15 mouse cellular contexts compared by ENCODE assay signal in genomic region chr2:22811466-22811865, GRCm38 (mm10). TPM values are rescaled to one million over a fixed set of nuclear protein-coding genes. Genes with fewer than 3 reads are reported as not detected.
A peak's percentile ranks its signal among the peaks of the same experiment; 100 is the strongest.
DNase-seq lines count a peak whose midpoint lies in the region; ATAC-seq and TF ChIP-seq lines count a peak whose summit lies in the region.
"Had no signal": no experiment of that assay in that cellular context is flagged by ENCODE, and none has a peak within 500 bp of the region (broad histone marks: within the 10 kb centered on the region; RNA-seq: fewer than 3 reads in every experiment).

No protein-coding gene starts in this region.

- H3K27ac ChIP-seq in liver, embryonic 14.5 days: no peak overlapping the region
- no peak overlapping the region for H3K27ac ChIP-seq in liver, embryonic 12.5 days
- H3K27ac ChIP-seq in liver, embryonic 16.5 days (ENCODE audit: low read length): no peak overlapping the region
- H3K27ac ChIP-seq: embryonic facial prominence, embryonic 10.5 days; hindbrain, embryonic 14.5 days; layer of hippocampus, adult 2 months had no signal

- 0 out of 2 replicates have a peak, but pooled peaks have one; percentile 8 for ATAC-seq in liver, embryonic 14.5 days (ENCODE audit: insufficient read depth)
- no peak; the same call in 1 of the 2 replicates for ATAC-seq in liver, embryonic 12.5 days
- ATAC-seq in liver, embryonic 16.5 days (ENCODE audit: low read depth): 0 out of 2 replicates have a peak, but pooled peaks have one; percentile 32
- ATAC-seq: midbrain, embryonic 16.5 days had no signal

- no peak for TF ChIP-seq EP300 in liver, embryonic 14.5 days (IDR thresholded peaks at IDR 0.05; ENCODE audit: low read depth)

- H3K4me2 ChIP-seq in liver, embryonic 14.5 days (ENCODE audit: low read depth): no peak overlapping the region
- H3K4me2 ChIP-seq in liver, embryonic 12.5 days: no peak overlapping the region
- H3K4me2 ChIP-seq in liver, embryonic 16.5 days (ENCODE audit: low read depth, low read length): no peak overlapping the region
- H3K4me2 ChIP-seq: hindbrain, embryonic 14.5 days had no signal

- H3K4me1 ChIP-seq in liver, embryonic 14.5 days (replicated peaks; ENCODE audit: control insufficient read depth in 2 of 2, insufficient read depth in 2 of 2, low read length in 1 of 2): peaks cover 0 to 14% of the 10 kb centered on the region in 2 experiments; a peak in 2 of 4 replicates
- H3K4me1 ChIP-seq in liver, embryonic 12.5 days: peaks cover 24% of the 10 kb centered on the region
- no peaks in the 10 kb centered on the region; the same call in 1 of the 2 replicates for H3K4me1 ChIP-seq in liver, embryonic 16.5 days (ENCODE audit: control insufficient read depth, low read depth, low read length)
- H3K4me1 ChIP-seq: embryonic facial prominence, embryonic 10.5 days had no signal

- H3K9ac ChIP-seq in liver, embryonic 14.5 days (replicated peaks): no peak overlapping the region
- H3K9ac ChIP-seq in liver, embryonic 12.5 days: no peak overlapping the region
- H3K9ac ChIP-seq in liver, embryonic 16.5 days (ENCODE audit: low read depth, low read length): no peak overlapping the region
- H3K9ac ChIP-seq: hindbrain, embryonic 14.5 days had no signal

- no peaks in the 10 kb centered on the region for H3K27me3 ChIP-seq in liver, embryonic 14.5 days (ENCODE audit: control insufficient read depth, insufficient read depth, low read length)
- no peaks in the 10 kb centered on the region for H3K27me3 ChIP-seq in liver, embryonic 12.5 days (replicated peaks)
- no peaks in the 10 kb centered on the region for H3K27me3 ChIP-seq in liver, embryonic 16.5 days (ENCODE audit: control insufficient read depth, insufficient read depth, low read depth, low read length)

- TF ChIP-seq CTCF in liver, embryonic 14.5 days (IDR thresholded peaks at IDR 0.05; ENCODE audit: low read depth): no peak

- 54% methylated on average over 8 of the region's 8 CpGs for WGBS in liver, embryonic 14.5 days (ENCODE audit: insufficient replicate concordance)
- WGBS in liver, embryonic 12.5 days (ENCODE audit: insufficient replicate concordance): 59% methylated on average over 8 of the region's 8 CpGs
- WGBS in liver, embryonic 16.5 days (ENCODE audit: insufficient replicate concordance): 56% methylated on average over 8 of the region's 8 CpGs

- H3K4me3 ChIP-seq in liver, embryonic 14.5 days (ENCODE audit: insufficient read depth in 1 of 2, low read depth in 2 of 2, low read length in 2 of 2): no peak overlapping the region
- H3K4me3 ChIP-seq in liver, embryonic 12.5 days: no peak overlapping the region
- no peak overlapping the region for H3K4me3 ChIP-seq in liver, embryonic 16.5 days (ENCODE audit: low read depth, low read length)
- H3K4me3 ChIP-seq: embryonic facial prominence, embryonic 10.5 days; layer of hippocampus, adult 2 months had no signal

- no peaks in the 10 kb centered on the region for H3K36me3 ChIP-seq in liver, embryonic 14.5 days (replicated peaks; ENCODE audit: control insufficient read depth, insufficient read depth, low read depth)
- H3K36me3 ChIP-seq in liver, embryonic 12.5 days: 0 out of 2 replicates have a peak, but pooled peaks cover 4% of the 10 kb centered on the region
- no peaks in the 10 kb centered on the region for H3K36me3 ChIP-seq in liver, embryonic 16.5 days (ENCODE audit: control insufficient read depth, insufficient read depth)
- H3K36me3 ChIP-seq: embryonic facial prominence, embryonic 10.5 days had no signal

- H3K9me3 ChIP-seq in liver, embryonic 14.5 days (ENCODE audit: control insufficient read depth, low read length): no peaks in the 10 kb centered on the region
- H3K9me3 ChIP-seq in liver, embryonic 12.5 days (replicated peaks): no peaks in the 10 kb centered on the region
- no peaks in the 10 kb centered on the region for H3K9me3 ChIP-seq in liver, embryonic 16.5 days (replicated peaks; ENCODE audit: control insufficient read depth, low read length)
- H3K9me3 ChIP-seq: embryonic facial prominence, embryonic 10.5 days had no signal

- DNase-seq in liver, embryonic 14.5 days (ENCODE audit: low read depth in 3 of 3, low spot score in 3 of 3): no peak
- DNase-seq in T-cell, adult 2 months (ENCODE audit: low spot score): peak; percentile 47
- DNase-seq in retina, postnatal 1 day: peak; percentile 6
- DNase-seq in B cell, adult 2 months: no peak
- no peak for DNase-seq in kidney, postnatal 4 days
- no peak for DNase-seq in urinary bladder, adult 2 months (ENCODE audit: low spot score)
- DNase-seq: cerebellum, adult 2 months; kidney, adult 18-20 months; thymus, adult 18-20 months had no signal

RNA-seq across cellular contexts. Expression of gene Apbb1ip, which starts 37.6 kb away (rescaled TPM):
- 4.3 and 7.3 TPM in 2 replicates for polyA plus RNA-seq in liver, embryonic 14.5 days (2012; rRNA removed)
- polyA plus RNA-seq in liver, embryonic 14.5 days (2014; fragmentation: Nextera tagmentation; extraction: Ambion mirVana): 10.6 and 12.2 TPM in 2 replicates
- polyA plus RNA-seq in liver, embryonic 12.5 days (2016; fragmentation: Nextera tagmentation; extraction: Ambion mirVana): 9.0 and 10.1 TPM in 2 replicates
- polyA plus RNA-seq in liver, embryonic 16.5 days (2015; fragmentation: Nextera tagmentation; extraction: Ambion mirVana): 8.5 and 9.4 TPM in 2 replicates
- polyA plus RNA-seq in urinary bladder, adult 2 months (2012; rRNA removed): 3.6 and 6.5 TPM in 2 replicates

Comparison
In these comparisons a context has a peak if more than half of its experiments do, and no peak if none do; other contexts are left out.
1. DNase-seq: peak in T-cell, adult 2 months (single experiment) and retina, postnatal 1 day (single experiment); none in liver, embryonic 14.5 days (0 of 3), B cell, adult 2 months (0 of 2), kidney, postnatal 4 days (0 of 2) and urinary bladder, adult 2 months (single experiment).